Mouse (Mus musculus): ENCODE results near the gene Pik3r6.

DNA sequence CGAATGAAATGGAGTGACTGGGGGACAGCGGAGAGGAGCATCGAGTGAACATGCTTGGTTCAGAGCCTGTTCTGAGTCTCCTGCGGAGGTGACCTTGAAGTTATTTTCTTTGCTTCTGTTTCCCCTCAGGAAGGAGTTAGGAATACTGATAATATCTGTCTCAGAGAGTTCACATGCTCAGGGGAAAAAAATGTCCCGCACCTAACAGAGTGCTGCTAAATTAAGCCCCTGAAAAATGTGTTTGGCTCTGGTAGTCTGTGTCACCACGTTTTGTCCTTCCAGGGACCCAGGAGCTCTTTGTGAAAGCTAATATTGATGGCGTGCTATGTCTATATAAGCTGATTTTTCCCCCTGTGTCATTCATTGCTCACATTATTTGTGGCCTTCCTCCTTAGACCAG is 42.4 kb downstream of the Pik3r6 start:
- TF ChIP-seq CTCF (IDR thresholded peaks at IDR 0.05; ENCODE audit: low read depth) (no peak), EP300 (optimal IDR thresholded peaks at IDR 0.05) (no peak)
